Mouse (Mus musculus): ENCODE measurements around the gene Armc5. TPM values are rescaled to one million over a fixed set of nuclear protein-coding genes. Genes with fewer than 3 reads are reported as not detected.
A peak's percentile ranks its signal among the peaks of the same experiment; 100 is the strongest.

The Armc5 gene
- polyA plus RNA-seq, 1 experiment: 16.7 TPM

DNA sequence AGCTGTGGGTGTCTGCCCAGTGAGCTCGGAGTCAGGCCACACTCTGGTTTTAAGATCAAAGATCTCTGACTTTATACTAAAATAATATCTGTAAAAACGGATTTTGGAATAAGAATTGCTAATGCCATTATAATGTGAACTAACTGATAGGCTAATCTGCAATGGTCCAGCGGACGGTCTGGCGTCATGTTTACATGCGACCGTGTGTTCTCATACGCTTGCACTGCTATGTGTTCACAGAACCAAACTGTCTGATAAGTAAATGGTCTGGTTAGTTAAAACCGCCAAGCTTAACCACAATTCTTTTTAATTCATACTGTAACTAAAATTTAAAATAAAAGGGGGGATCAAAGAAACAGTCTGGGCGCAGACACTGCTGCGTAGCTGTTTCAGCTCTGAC lies 44.6 kb downstream of the Armc5 start:
- no peak overlapping the region for H3K4me3 ChIP-seq (ENCODE audit: insufficient read depth, poor library complexity, severe bottlenecking)
- no peaks in the 10 kb centered on the region for H3K79me3 ChIP-seq (ENCODE audit: low read depth)
- no peaks in the 10 kb centered on the region for H3K27me3 ChIP-seq (ENCODE audit: control insufficient read depth, insufficient read depth, insufficient read length)
- peaks cover 5% of the 10 kb centered on the region for H3K36me3 ChIP-seq (ENCODE audit: control insufficient read depth, insufficient read depth)
- no peak overlapping the region for H3ac ChIP-seq (ENCODE audit: control insufficient read depth, insufficient read length, low read depth)
- no peak for TF ChIP-seq MYOD1 (IDR thresholded peaks at IDR 0.05; ENCODE audit: control insufficient read depth, insufficient read length, low read depth)
- TF ChIP-seq FOSL1 (IDR thresholded peaks at IDR 0.05; ENCODE audit: insufficient read depth, low read length, poor library complexity, severe bottlenecking): no peak
- TF ChIP-seq MYOG (IDR thresholded peaks at IDR 0.05; ENCODE audit: control insufficient read depth, extremely low read depth, insufficient read length): no peak
- H3K79me2 ChIP-seq (ENCODE audit: control insufficient read depth, insufficient read depth): no peaks in the 10 kb centered on the region

DNA sequence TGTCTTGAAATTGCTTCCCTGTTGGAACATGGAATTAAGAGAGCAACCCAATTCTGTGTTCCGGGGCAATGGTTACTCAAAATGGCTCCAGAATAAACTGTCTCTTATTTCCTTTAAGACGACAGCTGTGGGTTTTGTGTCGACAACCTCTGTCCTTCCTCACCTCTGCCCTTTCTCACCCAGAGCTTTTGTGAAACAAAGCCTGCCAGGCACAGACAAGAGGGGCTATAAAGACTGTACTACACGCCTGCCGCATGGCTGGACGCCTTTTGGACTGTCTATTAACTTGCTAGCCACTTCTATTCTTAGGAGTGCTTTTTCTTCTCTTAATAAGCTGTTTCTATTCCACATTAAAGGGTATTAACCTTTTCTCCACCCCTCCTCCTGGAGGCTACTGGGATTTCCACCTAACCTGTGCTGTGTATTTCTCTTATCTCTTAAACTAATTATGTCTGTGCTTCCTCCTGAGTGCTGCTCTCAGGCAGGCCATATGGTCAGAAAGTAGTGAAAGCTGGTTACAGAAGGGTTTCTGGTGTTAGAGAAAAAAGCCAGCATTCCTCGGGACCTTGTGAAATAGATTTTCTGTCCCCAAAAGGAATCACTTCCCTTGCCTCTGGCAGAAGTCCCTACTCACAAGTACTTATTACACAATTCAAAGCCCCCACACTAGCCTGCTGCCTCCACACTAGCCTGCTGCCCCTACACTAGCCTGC lies 45.5 kb downstream of the Armc5 start:
- H3K79me3 ChIP-seq (ENCODE audit: low read depth): no peaks in the 10 kb centered on the region
- H3K36me3 ChIP-seq (ENCODE audit: control insufficient read depth, insufficient read depth): peaks cover 6% of the 10 kb centered on the region
- no peak overlapping the region for H3K4me3 ChIP-seq (ENCODE audit: insufficient read depth, poor library complexity, severe bottlenecking)
- no peak overlapping the region for H3ac ChIP-seq (ENCODE audit: control insufficient read depth, insufficient read length, low read depth)
- no peak for TF ChIP-seq CEBPB (IDR thresholded peaks at IDR 0.05; ENCODE audit: low read depth)
- TF ChIP-seq MYOD1 (IDR thresholded peaks at IDR 0.05; ENCODE audit: control insufficient read depth, insufficient read length, low read depth): no peak
- TF ChIP-seq FOSL1 (IDR thresholded peaks at IDR 0.05; ENCODE audit: insufficient read depth, low read length, poor library complexity, severe bottlenecking): no peak
- no peak for TF ChIP-seq CTCF (IDR thresholded peaks at IDR 0.05; ENCODE audit: control insufficient read depth, insufficient read depth, insufficient read length)
- no peak for TF ChIP-seq USF1 (IDR thresholded peaks at IDR 0.05; ENCODE audit: low read depth)
- no peak for TF ChIP-seq MYOG (IDR thresholded peaks at IDR 0.05; ENCODE audit: control insufficient read depth, extremely low read depth, insufficient read length)
- TF ChIP-seq MAX (IDR thresholded peaks at IDR 0.05): no peak
- no peaks in the 10 kb centered on the region for H3K27me3 ChIP-seq (ENCODE audit: control insufficient read depth, insufficient read depth, insufficient read length)
- H3K79me2 ChIP-seq (ENCODE audit: control insufficient read depth, insufficient read depth): no peaks in the 10 kb centered on the region

DNA sequence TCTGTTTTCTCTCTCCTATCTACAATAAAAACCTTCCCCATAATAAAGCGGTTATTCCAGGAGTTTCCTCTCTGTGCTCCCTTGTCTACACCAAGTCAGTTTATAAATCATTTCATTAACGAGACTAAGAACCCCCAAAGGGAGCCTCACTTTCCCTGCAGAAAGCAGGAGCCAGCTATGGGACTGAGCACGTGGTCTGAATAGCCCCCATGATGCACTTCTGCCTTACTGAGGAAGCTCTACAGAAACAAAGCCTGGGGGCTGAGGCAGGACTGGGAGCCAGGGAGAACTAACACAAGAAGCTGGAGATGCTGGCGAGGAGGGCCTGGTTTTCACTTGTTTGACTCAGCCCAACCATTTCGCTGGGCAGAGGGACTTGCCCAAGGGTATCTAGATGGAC lies 46.9 kb downstream of the Armc5 start:
- Histone ChIP-seq H3K27me3 (ENCODE audit: control insufficient read depth, insufficient read depth, insufficient read length) (no peaks in the 10 kb centered on the region), H3K36me3 (ENCODE audit: control insufficient read depth, insufficient read depth) (peaks cover 6% of the 10 kb centered on the region), H3K79me3 (ENCODE audit: low read depth) (no peaks in the 10 kb centered on the region), H3K4me3 (ENCODE audit: insufficient read depth, poor library complexity, severe bottlenecking) (no peak overlapping the region), H3ac (ENCODE audit: control insufficient read depth, insufficient read length, low read depth) (no peak overlapping the region), H3K79me2 (ENCODE audit: control insufficient read depth, insufficient read depth) (no peaks in the 10 kb centered on the region)
- no peak for TF ChIP-seq MYOD1 (IDR thresholded peaks at IDR 0.05; ENCODE audit: control insufficient read depth, insufficient read length, low read depth)
- TF ChIP-seq USF1 (IDR thresholded peaks at IDR 0.05; ENCODE audit: low read depth): no peak

DNA sequence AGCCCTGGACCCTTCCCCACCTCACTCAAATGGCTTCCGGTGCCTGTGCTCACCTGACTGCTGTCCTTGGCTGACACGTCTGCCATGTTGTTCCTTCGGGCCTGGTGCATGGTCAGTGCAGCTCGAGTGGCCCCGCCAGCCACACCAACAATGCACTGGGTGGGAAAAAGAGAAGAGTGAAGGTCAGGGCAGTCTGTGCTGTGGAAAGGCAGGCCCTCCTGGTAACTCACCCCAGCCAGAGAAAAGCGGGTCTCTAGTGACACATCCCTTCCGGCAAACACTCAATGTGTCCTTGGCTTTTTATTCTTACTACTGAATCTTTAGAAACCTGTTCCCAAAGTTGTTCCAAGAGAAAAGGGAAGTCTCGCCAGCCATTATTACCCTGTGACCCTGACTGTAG lies 47.9 kb downstream of the Armc5 start:
- Histone ChIP-seq H3K79me2 (ENCODE audit: control insufficient read depth, insufficient read depth) (no peaks in the 10 kb centered on the region), H3ac (ENCODE audit: control insufficient read depth, insufficient read length, low read depth) (no peak overlapping the region), H3K79me3 (ENCODE audit: low read depth) (no peaks in the 10 kb centered on the region), H3K4me3 (ENCODE audit: insufficient read depth, poor library complexity, severe bottlenecking) (no peak overlapping the region), H3K27me3 (ENCODE audit: control insufficient read depth, insufficient read depth, insufficient read length) (no peaks in the 10 kb centered on the region), H3K36me3 (ENCODE audit: control insufficient read depth, insufficient read depth) (peaks cover 6% of the 10 kb centered on the region)
- TF ChIP-seq MYOD1 (IDR thresholded peaks at IDR 0.05; ENCODE audit: control insufficient read depth, insufficient read length, low read depth) (no peak), FOSL1 (IDR thresholded peaks at IDR 0.05; ENCODE audit: insufficient read depth, low read length, poor library complexity, severe bottlenecking) (no peak), CEBPB (IDR thresholded peaks at IDR 0.05; ENCODE audit: low read depth) (no peak), USF1 (IDR thresholded peaks at IDR 0.05; ENCODE audit: low read depth) (no peak), MAX (IDR thresholded peaks at IDR 0.05) (no peak), CTCF (IDR thresholded peaks at IDR 0.05; ENCODE audit: control insufficient read depth, insufficient read depth, insufficient read length) (no peak), MYOG (IDR thresholded peaks at IDR 0.05; ENCODE audit: control insufficient read depth, extremely low read depth, insufficient read length) (no peak)

DNA sequence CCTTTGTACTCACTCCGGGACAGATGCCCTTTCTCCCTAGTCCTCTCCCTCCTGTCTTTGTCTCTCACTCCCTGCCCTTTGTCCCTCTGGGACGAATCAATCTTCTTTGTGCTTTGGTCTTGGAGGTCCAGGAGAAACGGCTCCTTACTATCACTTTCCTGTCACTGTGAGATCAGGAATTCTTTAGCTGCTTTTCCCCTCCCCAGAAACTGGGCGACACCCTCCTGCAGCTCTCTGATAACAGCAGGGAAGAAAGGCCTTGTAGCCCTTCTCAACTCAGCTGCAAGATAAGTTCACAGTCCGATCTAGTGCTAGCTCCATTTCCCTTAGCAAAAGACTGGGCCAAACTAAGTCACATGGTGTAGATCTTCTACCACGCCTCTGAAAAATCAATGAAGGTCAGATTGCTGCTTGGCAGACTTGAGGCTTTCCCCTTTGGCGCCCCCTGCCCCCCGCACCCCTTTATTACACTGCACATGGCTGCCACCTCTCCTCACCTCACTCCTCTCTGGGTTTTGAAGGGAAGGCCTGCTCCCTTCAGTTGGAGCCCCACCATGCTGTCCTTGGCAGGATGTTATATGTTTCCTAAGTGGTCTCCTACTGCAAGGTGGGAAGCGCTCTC lies 51.9 kb downstream of the Armc5 start:
- Histone ChIP-seq H3K36me3 (ENCODE audit: control insufficient read depth, insufficient read depth) (peaks cover 6% of the 10 kb centered on the region), H3K79me2 (ENCODE audit: control insufficient read depth, insufficient read depth) (no peaks in the 10 kb centered on the region), H3K4me3 (ENCODE audit: insufficient read depth, poor library complexity, severe bottlenecking) (no peak overlapping the region), H3K27me3 (ENCODE audit: control insufficient read depth, insufficient read depth, insufficient read length) (no peaks in the 10 kb centered on the region), H3K79me3 (ENCODE audit: low read depth) (no peaks in the 10 kb centered on the region), H3ac (ENCODE audit: control insufficient read depth, insufficient read length, low read depth) (no peak overlapping the region)
- TF ChIP-seq FOSL1 (IDR thresholded peaks at IDR 0.05; ENCODE audit: insufficient read depth, low read length, poor library complexity, severe bottlenecking): no peak
- no peak for TF ChIP-seq MYOG (IDR thresholded peaks at IDR 0.05; ENCODE audit: control insufficient read depth, extremely low read depth, insufficient read length)
- peak; percentile 32 for TF ChIP-seq USF1 (IDR thresholded peaks at IDR 0.05; ENCODE audit: low read depth)
- no peak for TF ChIP-seq MAX (IDR thresholded peaks at IDR 0.05)
- TF ChIP-seq MYOD1 (IDR thresholded peaks at IDR 0.05; ENCODE audit: control insufficient read depth, insufficient read length, low read depth): no peak
- peak; percentile 12 for TF ChIP-seq CTCF (IDR thresholded peaks at IDR 0.05; ENCODE audit: control insufficient read depth, insufficient read depth, insufficient read length)

Small RNA genes lying within 50 kb of the gene (microRNA-seq; reads per million reads assigned to microRNA genes)
- gene Mir3103 (ENCODE audit: borderline microRNAs expressed): 0.20 reads per million

Other genes starting within 250 kb of the Armc5 start
- gene Pycard, start 243.5 kb upstream of the Armc5 start, polyA plus RNA-seq (2012; fragmentation: generic; extraction: Trizol): 0.16 TPM
- gene Trim72, start 233.4 kb upstream of the Armc5 start, polyA plus RNA-seq (2012; fragmentation: generic; extraction: Trizol): 0.83 TPM
- gene Itgam, start 174.7 kb upstream of the Armc5 start, polyA plus RNA-seq (2012; fragmentation: generic; extraction: Trizol): not detected
- not detected for gene Gm49368, start 174.7 kb upstream of the Armc5 start, polyA plus RNA-seq (2012; fragmentation: generic; extraction: Trizol)
- not detected for gene Itgax, start 107.8 kb upstream of the Armc5 start, polyA plus RNA-seq (2012; fragmentation: generic; extraction: Trizol)
- gene Itgad, start 83.0 kb upstream of the Armc5 start, polyA plus RNA-seq (2012; fragmentation: generic; extraction: Trizol): not detected
- gene Cox6a2, start 31.0 kb upstream of the Armc5 start, polyA plus RNA-seq (2012; fragmentation: generic; extraction: Trizol): 1.9 TPM
- 2.1 TPM for gene 9130023H24Rik, start 689 bp downstream of the Armc5 start, polyA plus RNA-seq (2012; fragmentation: generic; extraction: Trizol)
- 110 TPM for gene Tgfb1i1, start 9.5 kb downstream of the Armc5 start, polyA plus RNA-seq (2012; fragmentation: generic; extraction: Trizol)
- not detected for gene Slc5a2, start 28.3 kb downstream of the Armc5 start, polyA plus RNA-seq (2012; fragmentation: generic; extraction: Trizol)
- gene BC017158, start 60.8 kb downstream of the Armc5 start, polyA plus RNA-seq (2012; fragmentation: generic; extraction: Trizol): 13.3 TPM
- gene Rgs10, start 181.4 kb downstream of the Armc5 start, polyA plus RNA-seq (2012; fragmentation: generic; extraction: Trizol): 12.9 TPM
- 46.4 TPM for gene Tial1, start 224.4 kb downstream of the Armc5 start, polyA plus RNA-seq (2012; fragmentation: generic; extraction: Trizol)

Data from C2C12 (cell line).